Mouse (Mus musculus): ENCODE measurements around the gene Tmem44.

Tmem44 gene

GRCm38 (mm10) chr16:30549966-30550747, 485 bp downstream of the Tmem44 start:
- peak; percentile 86 for DNase-seq

- no peak for DNase-seq
Observed at GRCm38 (mm10) chr16:30549516-30549915, 1.1 kb downstream of the Tmem44 start.

- no peak for DNase-seq
Observed at GRCm38 (mm10) chr16:30548291-30548690, 2.4 kb downstream of the Tmem44 start.

GRCm38 (mm10) chr16:30544693-30545092, 5.9 kb downstream of the Tmem44 start:
- no peak for DNase-seq

GRCm38 (mm10) chr16:30543386-30543785, 7.3 kb downstream of the Tmem44 start:
- DNase-seq, result no peak

- DNase-seq, result no peak
Observed at GRCm38 (mm10) chr16:30542826-30543225, 7.8 kb downstream of the Tmem44 start.

DNA sequence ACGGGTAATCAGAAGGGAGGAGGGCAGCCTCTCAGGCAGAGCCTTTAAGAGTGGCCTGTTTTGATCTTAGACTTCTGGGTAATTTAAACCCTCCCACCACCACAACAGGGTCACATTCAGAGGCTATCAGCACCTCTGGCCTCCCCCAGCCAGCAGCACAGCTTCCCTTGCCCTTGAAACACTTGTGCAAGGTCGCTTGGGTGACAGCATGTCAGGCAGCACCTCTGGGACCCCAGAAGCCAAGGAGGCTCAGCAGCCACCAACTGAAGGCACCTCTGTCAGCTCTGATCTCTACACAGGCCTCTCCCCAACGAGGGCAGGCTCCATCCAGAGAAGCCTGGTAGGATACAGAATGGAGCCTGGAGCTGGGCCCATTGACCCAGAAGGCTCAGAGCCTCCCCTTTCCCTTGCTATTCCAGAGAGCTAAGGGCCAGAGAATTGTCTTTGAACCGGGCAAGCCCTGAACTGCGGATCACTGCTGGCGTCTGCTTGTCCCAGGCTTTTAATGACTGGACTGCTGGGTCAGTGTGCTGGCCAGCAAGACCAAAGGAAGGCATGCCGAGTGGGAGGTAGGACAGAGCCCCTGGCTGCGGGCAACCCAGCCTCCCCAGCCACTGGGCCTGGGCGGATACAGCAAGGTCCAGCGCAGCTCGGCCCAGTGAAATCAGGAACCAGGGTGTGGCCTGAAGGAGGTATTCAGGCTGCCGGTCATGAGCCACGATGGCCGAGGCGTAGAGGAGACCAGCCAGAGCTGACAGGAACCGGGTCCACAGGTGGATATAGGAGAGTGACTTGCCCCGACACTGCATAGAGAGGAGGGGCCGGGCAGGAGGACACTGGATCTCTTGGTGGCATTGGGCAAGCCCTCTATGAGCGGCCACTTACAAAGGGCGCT, 10.3 kb downstream of the Tmem44 start:
- no peak for DNase-seq

- peak; percentile 76 for DNase-seq
Observed at GRCm38 (mm10) chr16:30539433-30539832, 11.2 kb downstream of the Tmem44 start.

- DNase-seq, result no peak
Observed at GRCm38 (mm10) chr16:30535075-30535474, 15.6 kb downstream of the Tmem44 start.

- no peak for DNase-seq
Observed at GRCm38 (mm10) chr16:30533592-30533991, 17.1 kb downstream of the Tmem44 start.

DNA sequence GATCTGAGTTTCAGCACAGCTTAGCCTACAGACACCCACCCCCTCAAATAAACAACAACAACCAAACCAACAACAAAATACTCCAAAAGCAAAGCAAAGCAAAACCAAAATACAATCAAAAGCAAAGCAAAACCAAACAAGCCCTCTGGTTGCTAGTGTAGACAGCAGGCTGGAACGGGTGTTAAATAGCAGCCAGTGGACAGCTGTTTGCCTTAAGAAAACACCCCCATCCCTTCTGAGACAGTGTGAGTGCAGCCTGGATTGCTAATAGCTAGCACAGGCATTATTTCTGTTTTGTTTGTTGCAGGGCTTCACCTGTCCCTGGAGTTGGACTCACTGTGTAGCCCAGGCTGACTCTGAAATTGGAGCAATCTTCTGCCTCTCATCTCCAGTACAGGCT, 17.7 kb downstream of the Tmem44 start:
- DNase-seq, result no peak

DNA sequence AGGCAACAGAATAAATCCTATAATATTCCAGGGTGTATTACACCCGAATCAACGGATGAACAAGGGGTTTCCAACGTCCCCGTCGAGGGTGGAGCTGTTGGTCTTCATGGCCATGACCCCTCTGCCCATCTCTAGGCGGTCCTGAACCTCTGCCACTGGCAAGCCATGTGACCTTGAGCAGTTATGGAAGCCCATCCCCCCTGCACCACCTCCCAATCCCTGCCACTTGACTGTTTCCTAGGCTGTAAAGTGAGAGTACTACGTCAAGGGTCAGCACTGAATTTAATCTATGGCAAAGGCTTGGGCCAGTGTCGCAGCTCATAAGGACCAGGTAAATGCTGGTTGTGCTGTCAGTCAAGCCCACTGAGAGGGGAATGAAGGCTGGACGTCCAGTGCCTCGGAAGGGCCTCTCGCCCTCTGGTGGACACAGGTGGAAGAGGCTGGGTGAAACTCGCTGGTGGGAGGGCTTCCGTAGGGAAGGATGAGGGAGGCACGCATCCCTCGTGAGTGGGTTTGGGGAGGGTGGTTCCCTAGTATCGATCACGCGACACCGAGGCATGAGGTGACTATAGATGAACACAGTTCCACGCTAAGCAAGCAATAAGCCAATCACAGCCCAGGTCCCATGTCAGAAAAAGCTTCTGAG, 18.8 kb downstream of the Tmem44 start:
- peak; percentile 67 for DNase-seq

- peak; percentile 45 for DNase-seq
Observed at GRCm38 (mm10) chr16:30530815-30531214, 19.8 kb downstream of the Tmem44 start.

GRCm38 (mm10) chr16:30528386-30528785, 22.3 kb downstream of the Tmem44 start:
- no peak for DNase-seq

- DNase-seq, result no peak
Observed at GRCm38 (mm10) chr16:30527889-30528288, 22.8 kb downstream of the Tmem44 start.

DNA sequence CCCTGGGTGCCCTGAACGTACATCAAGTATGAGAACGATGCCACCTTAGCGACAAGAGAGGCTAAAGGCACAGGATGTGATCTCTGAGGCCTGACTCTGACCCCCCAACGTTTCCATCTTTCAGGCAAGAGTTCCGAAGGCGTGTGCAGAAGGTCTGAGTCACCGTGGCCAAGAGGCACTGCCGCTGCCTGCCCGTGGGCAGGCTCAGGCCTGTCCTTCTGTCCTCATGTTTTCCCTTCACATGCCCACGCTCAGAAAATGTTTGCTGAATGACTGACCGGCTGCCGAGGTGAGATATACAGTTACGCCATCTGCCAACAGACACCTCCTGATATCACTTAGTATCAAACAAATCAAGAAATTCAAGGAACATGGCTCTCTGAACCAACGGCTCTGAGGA, 24.9 kb downstream of the Tmem44 start:
- no peak for DNase-seq

- no peak for DNase-seq
Observed at GRCm38 (mm10) chr16:30524481-30524880, 26.2 kb downstream of the Tmem44 start.

- DNase-seq, result no peak
Observed at GRCm38 (mm10) chr16:30522253-30522940, 28.2 kb downstream of the Tmem44 start.

DNA sequence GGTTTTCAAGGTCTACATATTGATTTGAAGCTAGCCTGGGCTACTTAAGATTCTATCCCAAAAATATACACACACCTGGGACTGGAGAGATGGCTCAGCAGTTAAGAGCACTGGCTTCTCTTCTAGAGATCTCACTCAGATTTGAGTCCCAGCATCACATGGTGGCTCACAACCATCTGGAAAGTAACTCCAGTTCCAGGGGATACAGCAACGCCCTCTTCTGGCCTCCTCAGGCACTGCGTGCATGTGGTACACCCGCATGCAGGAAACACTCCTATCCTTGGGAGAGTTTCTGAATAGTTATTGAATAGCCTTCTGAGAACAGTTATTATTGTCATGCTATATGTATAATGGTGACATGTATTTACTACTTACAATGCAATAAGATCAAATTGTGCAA, 29.5 kb downstream of the Tmem44 start:
- DNase-seq, result no peak

GRCm38 (mm10) chr16:30520361-30520823, 30.2 kb downstream of the Tmem44 start:
- peak; percentile 90 for DNase-seq

- DNase-seq, result no peak
Observed at GRCm38 (mm10) chr16:30518635-30519034, 32.0 kb downstream of the Tmem44 start.

- no peak for DNase-seq
Observed at GRCm38 (mm10) chr16:30517666-30518283, 32.9 kb downstream of the Tmem44 start.
